Mouse (Mus musculus) cerebellum, adult 2 months (tissue): ENCODE results near the gene Prdx1.

Experiments used
- CTCF ChIP-seq: fragments of 200-500 bp; IDR thresholded peaks from 2 replicates; pipeline ENCODE4 v1.5.1; 2011; ENCODE audit warnings: low read depth, mild to moderate bottlenecking, control low read depth, low read length, moderate library complexity, borderline replicate concordance; ENCODE audit not compliant: insufficient read depth
- POLR2A ChIP-seq: fragments of 200-500 bp; IDR thresholded peaks from 2 replicates; pipeline ENCODE4 v1.6.1; 2011; ENCODE audit warnings: low read length, control low read depth, borderline replicate concordance; ENCODE audit not compliant: insufficient read depth

GRCm38 (mm10) chr4:116725444-116725843 lies 40.1 kb downstream of the Prdx1 start:
- TF ChIP-seq CTCF (no peak), POLR2A (no peak)
